Mouse (Mus musculus): ENCODE results near the gene Zbtb37.

DNA sequence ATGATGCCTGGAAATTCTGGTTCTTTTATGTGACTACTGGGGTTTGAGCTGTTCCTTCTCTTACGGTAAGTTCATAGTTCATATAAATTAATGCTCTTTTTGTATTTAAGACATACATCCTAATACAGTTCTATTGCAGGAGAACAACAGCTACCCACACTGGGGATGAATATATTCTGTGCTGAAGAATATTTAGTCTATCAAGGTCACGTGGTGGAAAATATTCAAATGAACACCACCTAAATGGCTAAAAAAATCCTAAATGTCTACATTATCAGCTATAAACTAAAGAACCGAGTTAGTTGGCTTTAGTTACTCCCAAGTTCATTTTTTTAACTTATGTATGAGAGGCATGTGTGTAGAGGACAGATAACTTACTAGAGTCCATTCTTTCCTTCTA, 4.6 kb downstream of the Zbtb37 start:
- TF ChIP-seq POLR2A (IDR thresholded peaks at IDR 0.05; ENCODE audit: extremely low read depth, insufficient read depth, low read length): no peak
- TF ChIP-seq CTCF (IDR thresholded peaks at IDR 0.05; ENCODE audit: low read depth, low read length): no peak
